Mouse (Mus musculus): ENCODE measurements around the gene Gpr107.
A peak's percentile ranks its signal among the peaks of the same experiment; 100 is the strongest.
"Not testable (repeated sequence)": the region's sequence is repeated elsewhere in the genome, so short reads cannot be mapped to it uniquely, and the experiment has no call there.

Gpr107 gene

GRCm38 (mm10) chr2:31160147-31160920 is 8.2 kb downstream of the Gpr107 start:
- no peak for DNase-seq (ENCODE audit: low spot score in 2 of 2)

- no peak for DNase-seq (ENCODE audit: low spot score in 2 of 2)
Measured at GRCm38 (mm10) chr2:31161620-31162019, 9.5 kb downstream of the Gpr107 start.

GRCm38 (mm10) chr2:31163361-31164118 is 11.4 kb downstream of the Gpr107 start:
- peak; percentile 40 to 42 for DNase-seq (ENCODE audit: low spot score in 2 of 2)

GRCm38 (mm10) chr2:31164841-31165455 is 12.8 kb downstream of the Gpr107 start:
- no peak for DNase-seq (ENCODE audit: low spot score in 2 of 2)

GRCm38 (mm10) chr2:31165529-31165928 is 13.4 kb downstream of the Gpr107 start:
- no peak for DNase-seq (ENCODE audit: low spot score in 2 of 2)

GRCm38 (mm10) chr2:31167571-31167970 is 15.5 kb downstream of the Gpr107 start:
- not testable (repeated sequence) for DNase-seq (ENCODE audit: low spot score in 2 of 2)

GRCm38 (mm10) chr2:31169001-31169400 is 16.9 kb downstream of the Gpr107 start:
- no peak for DNase-seq (ENCODE audit: low spot score in 2 of 2)

- no peak for DNase-seq (ENCODE audit: low spot score in 2 of 2)
Measured at GRCm38 (mm10) chr2:31170164-31170563, 18.0 kb downstream of the Gpr107 start.

GRCm38 (mm10) chr2:31172001-31172400 is 19.9 kb downstream of the Gpr107 start:
- DNase-seq (ENCODE audit: low spot score in 2 of 2), result no peak

GRCm38 (mm10) chr2:31172536-31172935 is 20.4 kb downstream of the Gpr107 start:
- DNase-seq (ENCODE audit: low spot score in 2 of 2), result no peak

- DNase-seq (ENCODE audit: low spot score in 2 of 2), result no peak
Measured at GRCm38 (mm10) chr2:31173290-31173689, 21.2 kb downstream of the Gpr107 start.

- DNase-seq (ENCODE audit: low spot score in 2 of 2), result not testable (repeated sequence)
Measured at GRCm38 (mm10) chr2:31178593-31178992, 26.5 kb downstream of the Gpr107 start.

- no peak for DNase-seq (ENCODE audit: low spot score in 2 of 2)
Measured at GRCm38 (mm10) chr2:31179471-31179870, 27.4 kb downstream of the Gpr107 start.

GRCm38 (mm10) chr2:31180081-31180551 is 28.0 kb downstream of the Gpr107 start:
- no peak for DNase-seq (ENCODE audit: low spot score in 2 of 2)

- DNase-seq (ENCODE audit: low spot score in 2 of 2), result no peak
Measured at GRCm38 (mm10) chr2:31182786-31183330, 30.7 kb downstream of the Gpr107 start.

GRCm38 (mm10) chr2:31183830-31184229 is 31.7 kb downstream of the Gpr107 start:
- DNase-seq (ENCODE audit: low spot score in 2 of 2), result no peak

- no peak for DNase-seq (ENCODE audit: low spot score in 2 of 2)
Measured at GRCm38 (mm10) chr2:31188691-31189090, 36.6 kb downstream of the Gpr107 start.

- no peak for DNase-seq (ENCODE audit: low spot score in 2 of 2)
Measured at GRCm38 (mm10) chr2:31189654-31190053, 37.5 kb downstream of the Gpr107 start.

GRCm38 (mm10) chr2:31191765-31192164 is 39.6 kb downstream of the Gpr107 start:
- DNase-seq (ENCODE audit: low spot score in 2 of 2), result no peak

- DNase-seq (ENCODE audit: low spot score in 2 of 2), result no peak
Measured at GRCm38 (mm10) chr2:31194356-31195021, 42.4 kb downstream of the Gpr107 start.

- DNase-seq (ENCODE audit: low spot score in 2 of 2), result no peak
Measured at GRCm38 (mm10) chr2:31198621-31199020, 46.5 kb downstream of the Gpr107 start.

GRCm38 (mm10) chr2:31200051-31200450 is 47.9 kb downstream of the Gpr107 start:
- DNase-seq (ENCODE audit: low spot score in 2 of 2), result no peak
